Mouse (Mus musculus) forebrain, embryonic 12.5 days (tissue): ENCODE data around the gene Sfxn2. TPM values are rescaled to one million over a fixed set of nuclear protein-coding genes. Genes with fewer than 3 reads are reported as not detected.

Experiments used
- ATAC-seq: fragments of 200-750 bp; cut with Nextera tagmentation; 2 replicates; pipeline ENCODE4 v1.8.0; 2017; ENCODE audit warnings: moderate TSS enrichment; ENCODE audit not compliant: low FRiP score
- H3K27ac ChIP-seq: fragments of 300-500 bp; sonication (generic); 2 replicates; pipeline ENCODE4 v1.5.1; 2016; ENCODE audit warnings: mild to moderate bottlenecking
- H3K27me3 ChIP-seq: fragments of 300-500 bp; sonication (generic); 2 replicates; pipeline ENCODE4 v1.6.1; 2016; ENCODE audit warnings: mild to moderate bottlenecking
- H3K36me3 ChIP-seq: fragments of 300-500 bp; sonication (generic); replicated peaks from 2 replicates; pipeline ENCODE4 v1.6.1; 2016; ENCODE audit warnings: mild to moderate bottlenecking
- H3K4me1 ChIP-seq: fragments of 300-500 bp; sonication (generic); 2 replicates; pipeline ENCODE4 v1.6.1; 2016
- H3K4me2 ChIP-seq: fragments of 300-500 bp; sonication (generic); 2 replicates; pipeline ENCODE4 v1.6.1; 2016; ENCODE audit warnings: mild to moderate bottlenecking, moderate library complexity
- H3K4me3 ChIP-seq: fragments of 300-500 bp; sonication (generic); replicated peaks from 2 replicates; pipeline ENCODE4 v1.5.1; 2016; ENCODE audit warnings: mild to moderate bottlenecking
- H3K9ac ChIP-seq: fragments of 300-500 bp; sonication (generic); 2 replicates; pipeline ENCODE4 v1.6.1; 2016; ENCODE audit warnings: mild to moderate bottlenecking
- H3K9me3 ChIP-seq: fragments of 300-500 bp; sonication (generic); 2 replicates; pipeline ENCODE4 v1.6.1; 2016
- WGBS: fragments of 180-500 bp; shearing (Covaris S2); methylation state at CpG from one replicate; pipeline ENCODE4 v1.1.7; 2016; 5-methylcytosine and 5-hydroxymethylcytosine counted together
- polyA plus RNA-seq: library from polyadenylated mRNA; unstranded; fragments of >200 nt; fragmentation: Nextera tagmentation; extraction: Ambion mirVana; gene quantifications from 2 replicates; pipeline ENCODE4 v1.2.1, GENCODE M21; 2016

Sfxn2 gene
- polyA plus RNA-seq, 1 experiment from 2014 or later, result 12.2 TPM

- peaks cover 51% of the 10 kb centered on the region for H3K4me1 ChIP-seq
- no peaks in the 10 kb centered on the region for H3K27me3 ChIP-seq
- WGBS, result 68% methylated on average over 22 of the region's 22 CpGs
- ATAC-seq, result no peak
- H3K9ac ChIP-seq, result no peak overlapping the region
- H3K27ac ChIP-seq, result peak overlapping the region; percentile 71
- H3K4me3 ChIP-seq, result no peak overlapping the region
- H3K36me3 ChIP-seq, result peaks cover 17% of the 10 kb centered on the region
- no peak overlapping the region for H3K4me2 ChIP-seq
- H3K9me3 ChIP-seq, result no peaks in the 10 kb centered on the region
Measured at GRCm38 (mm10) chr19:46642136-46642753, 69.1 kb downstream of the Sfxn2 start.

GRCm38 (mm10) chr19:46643236-46643635 is 70.1 kb downstream of the Sfxn2 start:
- ATAC-seq, result no peak
- H3K4me2 ChIP-seq, result no peak overlapping the region
- no peaks in the 10 kb centered on the region for H3K27me3 ChIP-seq
- no peaks in the 10 kb centered on the region for H3K9me3 ChIP-seq
- no peak overlapping the region for H3K4me3 ChIP-seq
- no peak overlapping the region for H3K9ac ChIP-seq
- peaks cover 16% of the 10 kb centered on the region for H3K36me3 ChIP-seq
- peaks cover 51% of the 10 kb centered on the region for H3K4me1 ChIP-seq
- no peak overlapping the region for H3K27ac ChIP-seq
- WGBS, result 87% methylated on average over 5 of the region's 5 CpGs

- Histone ChIP-seq H3K9ac (no peak overlapping the region), H3K27ac (peak overlapping the region; percentile 51; the same call in 1 of the 2 replicates), H3K4me3 (no peak overlapping the region), H3K27me3 (no peaks in the 10 kb centered on the region), H3K4me2 (no peak overlapping the region), H3K36me3 (peaks cover 20% of the 10 kb centered on the region), H3K4me1 (peaks cover 51% of the 10 kb centered on the region), H3K9me3 (no peaks in the 10 kb centered on the region)
- 77% methylated on average over 10 of the region's 10 CpGs for WGBS
- no peak for ATAC-seq
Measured at GRCm38 (mm10) chr19:46644343-46644792, 71.2 kb downstream of the Sfxn2 start.

- peaks cover 53% of the 10 kb centered on the region for H3K4me1 ChIP-seq
- no peak overlapping the region for H3K4me2 ChIP-seq
- H3K36me3 ChIP-seq, result peaks cover 20% of the 10 kb centered on the region
Measured at GRCm38 (mm10) chr19:46644793-46645602, 71.8 kb downstream of the Sfxn2 start.

GRCm38 (mm10) chr19:46646041-46646481 is 72.9 kb downstream of the Sfxn2 start:
- ATAC-seq, result no peak
- no peak overlapping the region for H3K4me3 ChIP-seq
- H3K27ac ChIP-seq, result no peak overlapping the region
- no peak overlapping the region for H3K9ac ChIP-seq
- 82% methylated on average over 12 of the region's 12 CpGs for WGBS
- no peaks in the 10 kb centered on the region for H3K9me3 ChIP-seq
- no peaks in the 10 kb centered on the region for H3K27me3 ChIP-seq
- H3K4me1 ChIP-seq, result peaks cover 48% of the 10 kb centered on the region
- peaks cover 20% of the 10 kb centered on the region for H3K36me3 ChIP-seq
- no peak overlapping the region for H3K4me2 ChIP-seq

More at GRCm38 (mm10) chr19:46644793-46645602, 71.8 kb downstream of the Sfxn2 start:
- WGBS, result 40% methylated on average over 12 of the region's 12 CpGs
- no peak for ATAC-seq
- H3K9me3 ChIP-seq, result no peaks in the 10 kb centered on the region
- H3K9ac ChIP-seq, result no peak overlapping the region
- no peaks in the 10 kb centered on the region for H3K27me3 ChIP-seq
- peak overlapping the region; percentile 51 for H3K27ac ChIP-seq
- H3K4me3 ChIP-seq, result no peak overlapping the region

- Histone ChIP-seq H3K4me1 (peaks cover 36% of the 10 kb centered on the region), H3K27ac (no peak overlapping the region), H3K4me3 (no peak overlapping the region), H3K9ac (no peak overlapping the region), H3K9me3 (no peaks in the 10 kb centered on the region), H3K36me3 (peaks cover 25% of the 10 kb centered on the region), H3K27me3 (no peaks in the 10 kb centered on the region), H3K4me2 (no peak overlapping the region)
- ATAC-seq, result no peak
- WGBS, result 82% methylated on average over 3 of the region's 3 CpGs
Measured at GRCm38 (mm10) chr19:46647254-46647653, 74.1 kb downstream of the Sfxn2 start.

Other genes with a start within 250 kb of the Sfxn2 start
- gene Psd, start 246.2 kb upstream of the Sfxn2 start, polyA plus RNA-seq, result 23.1 and 25.4 TPM in 2 replicates
- 23.5 and 24.5 TPM in 2 replicates for gene Fbxl15, start 245.2 kb upstream of the Sfxn2 start, polyA plus RNA-seq
- 226 TPM in 2 replicates for gene Cuedc2, start 234.7 kb upstream of the Sfxn2 start, polyA plus RNA-seq
- 8.8 and 9.3 TPM in 2 replicates for gene Mfsd13a, start 232.2 kb upstream of the Sfxn2 start, polyA plus RNA-seq
- 1.4 and 1.8 TPM in 2 replicates for gene 2310034G01Rik, start 223.1 kb upstream of the Sfxn2 start, polyA plus RNA-seq
- 241 and 254 TPM in 2 replicates for gene Actr1a, start 177.6 kb upstream of the Sfxn2 start, polyA plus RNA-seq
- gene Sufu, start 176.5 kb upstream of the Sfxn2 start, polyA plus RNA-seq, result 38.7 and 44.1 TPM in 2 replicates
- 33.9 and 35.1 TPM in 2 replicates for gene Trim8, start 71.7 kb upstream of the Sfxn2 start, polyA plus RNA-seq
- 216 and 224 TPM in 2 replicates for gene Arl3, start 167 bp upstream of the Sfxn2 start, polyA plus RNA-seq
- gene Wbp1l, start 25.7 kb downstream of the Sfxn2 start, polyA plus RNA-seq, result 43.2 and 44.5 TPM in 2 replicates
- gene Cyp17a1, start 99.8 kb downstream of the Sfxn2 start, polyA plus RNA-seq, result not detected in 2 replicates
- gene Borcs7, start 116.5 kb downstream of the Sfxn2 start, polyA plus RNA-seq, result 14.6 and 14.8 TPM in 2 replicates
- 17.7 and 20.8 TPM in 2 replicates for gene As3mt, start 134.1 kb downstream of the Sfxn2 start, polyA plus RNA-seq
- 3.6 and 3.9 TPM in 2 replicates for gene Cnnm2, start 188.2 kb downstream of the Sfxn2 start, polyA plus RNA-seq